Mouse (Mus musculus): ENCODE data around the gene Mt2. TPM values are rescaled to one million over a fixed set of nuclear protein-coding genes. Genes with fewer than 3 reads are reported as not detected.
A peak's percentile ranks its signal among the peaks of the same experiment; 100 is the strongest.

The Mt2 gene
- polyA plus RNA-seq, 1 experiment from 2014 or later: 30.4 TPM

DNA sequence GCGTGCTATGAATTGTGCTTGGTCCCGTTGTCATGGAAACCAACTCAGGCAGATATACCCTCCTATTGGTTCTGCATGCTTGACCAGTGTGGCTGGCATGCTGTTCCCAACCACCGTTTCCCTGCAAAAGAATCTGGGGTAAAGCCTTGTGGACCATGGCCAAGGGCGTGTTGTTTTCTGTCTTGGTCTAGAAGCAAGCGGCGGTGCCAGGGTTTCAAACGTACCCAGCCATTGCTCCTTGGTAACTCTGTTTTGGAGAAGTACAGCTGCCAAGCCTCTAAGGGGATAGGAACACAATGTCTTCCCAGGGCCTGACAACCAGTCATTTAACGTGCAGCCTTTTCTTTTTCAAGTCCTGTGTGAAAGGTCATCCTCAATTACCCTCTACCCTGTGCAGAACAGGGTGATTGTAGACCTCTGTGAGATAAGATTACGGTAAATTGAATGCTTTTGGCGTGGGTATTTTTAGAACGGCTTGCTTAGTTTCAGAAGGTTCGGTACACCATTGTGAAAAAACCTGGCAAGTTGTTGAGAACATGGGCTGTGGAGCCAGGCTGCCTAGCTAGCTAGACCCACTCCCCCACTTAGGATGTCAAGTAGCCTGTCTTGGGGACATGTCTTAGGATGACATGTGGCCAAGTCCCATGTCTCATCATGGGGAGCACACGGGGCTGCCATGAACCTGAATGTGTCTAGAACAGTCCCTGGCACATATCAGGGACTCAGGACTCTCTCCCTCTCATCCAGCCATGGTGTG is 17.0 kb downstream of the Mt2 start:
- WGBS: 52% methylated on average over 13 of the region's 13 CpGs
- H3K4me2 ChIP-seq (ENCODE audit: low read length): no peak overlapping the region
- no peak overlapping the region for H3K9ac ChIP-seq (replicated peaks; ENCODE audit: low read depth, low read length)
- H3K27ac ChIP-seq (ENCODE audit: low read length): no peak overlapping the region
- no peaks in the 10 kb centered on the region for H3K36me3 ChIP-seq (ENCODE audit: control insufficient read depth, insufficient read depth)
- H3K4me3 ChIP-seq (replicated peaks; ENCODE audit: low read length): no peak overlapping the region
- H3K4me1 ChIP-seq (replicated peaks; ENCODE audit: control insufficient read depth, insufficient read depth, low read length): peaks cover 13% of the 10 kb centered on the region; the same call in 1 of the 2 replicates
- no peaks in the 10 kb centered on the region for H3K9me3 ChIP-seq (ENCODE audit: control insufficient read depth, low read length)
- peaks cover 15% of the 10 kb centered on the region for H3K27me3 ChIP-seq (replicated peaks; ENCODE audit: control insufficient read depth, insufficient read depth, low read length)
- peak; percentile 56 for ATAC-seq

DNA sequence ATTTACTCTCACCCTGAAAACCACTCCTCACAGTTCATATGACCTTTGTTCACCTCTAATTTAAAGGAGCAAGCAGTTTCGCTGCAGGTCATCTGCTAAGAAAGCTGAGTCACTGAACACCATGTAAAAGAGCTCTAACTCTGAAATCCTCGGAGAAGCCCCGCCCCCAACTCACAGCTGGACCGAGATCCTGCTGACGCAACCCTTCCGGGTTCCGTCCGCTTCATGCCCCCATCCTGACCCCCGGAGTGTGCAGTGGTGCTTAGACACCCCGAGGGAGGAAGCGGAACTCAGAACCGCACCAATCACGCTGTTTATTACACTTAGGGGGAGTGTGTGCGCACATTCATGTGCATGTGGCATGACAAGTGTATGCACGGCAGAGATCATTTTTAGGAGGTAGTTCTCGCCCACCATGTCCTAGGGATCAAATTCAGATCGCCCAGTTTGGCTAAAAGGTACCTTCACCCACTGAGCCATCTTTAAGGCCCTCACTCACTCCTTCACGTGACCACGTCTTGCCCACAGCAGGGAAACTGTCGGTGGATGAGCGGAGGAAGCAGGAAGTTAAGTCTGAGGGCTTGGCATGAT is 18.7 kb downstream of the Mt2 start:
- Histone ChIP-seq H3K4me1 (replicated peaks; ENCODE audit: control insufficient read depth, insufficient read depth, low read length) (peaks cover 13% of the 10 kb centered on the region; the same call in 1 of the 2 replicates), H3K27me3 (replicated peaks; ENCODE audit: control insufficient read depth, insufficient read depth, low read length) (peaks cover 5% of the 10 kb centered on the region), H3K9ac (replicated peaks; ENCODE audit: low read depth, low read length) (no peak overlapping the region), H3K4me2 (ENCODE audit: low read length) (peak overlapping the region; percentile 40), H3K27ac (ENCODE audit: low read length) (no peak overlapping the region), H3K36me3 (ENCODE audit: control insufficient read depth, insufficient read depth) (no peaks in the 10 kb centered on the region), H3K9me3 (ENCODE audit: control insufficient read depth, low read length) (no peaks in the 10 kb centered on the region), H3K4me3 (replicated peaks; ENCODE audit: low read length) (peak overlapping the region; percentile 23)
- no peak for ATAC-seq
- 35% methylated on average over 21 of the region's 21 CpGs for WGBS

- Histone ChIP-seq H3K27ac (ENCODE audit: low read length) (no peak overlapping the region), H3K4me1 (replicated peaks; ENCODE audit: control insufficient read depth, insufficient read depth, low read length) (peaks cover 7% of the 10 kb centered on the region; the same call in 1 of the 2 replicates), H3K9me3 (ENCODE audit: control insufficient read depth, low read length) (no peaks in the 10 kb centered on the region), H3K4me2 (ENCODE audit: low read length) (no peak overlapping the region), H3K36me3 (ENCODE audit: control insufficient read depth, insufficient read depth) (no peaks in the 10 kb centered on the region), H3K27me3 (replicated peaks; ENCODE audit: control insufficient read depth, insufficient read depth, low read length) (no peaks in the 10 kb centered on the region), H3K9ac (replicated peaks; ENCODE audit: low read depth, low read length) (no peak overlapping the region), H3K4me3 (replicated peaks; ENCODE audit: low read length) (no peak overlapping the region)
- WGBS: 50% methylated on average over 1 of the region's 1 CpGs
- no peak for ATAC-seq
Measured at GRCm38 (mm10) chr8:94192926-94193325, 20.5 kb downstream of the Mt2 start.

DNA sequence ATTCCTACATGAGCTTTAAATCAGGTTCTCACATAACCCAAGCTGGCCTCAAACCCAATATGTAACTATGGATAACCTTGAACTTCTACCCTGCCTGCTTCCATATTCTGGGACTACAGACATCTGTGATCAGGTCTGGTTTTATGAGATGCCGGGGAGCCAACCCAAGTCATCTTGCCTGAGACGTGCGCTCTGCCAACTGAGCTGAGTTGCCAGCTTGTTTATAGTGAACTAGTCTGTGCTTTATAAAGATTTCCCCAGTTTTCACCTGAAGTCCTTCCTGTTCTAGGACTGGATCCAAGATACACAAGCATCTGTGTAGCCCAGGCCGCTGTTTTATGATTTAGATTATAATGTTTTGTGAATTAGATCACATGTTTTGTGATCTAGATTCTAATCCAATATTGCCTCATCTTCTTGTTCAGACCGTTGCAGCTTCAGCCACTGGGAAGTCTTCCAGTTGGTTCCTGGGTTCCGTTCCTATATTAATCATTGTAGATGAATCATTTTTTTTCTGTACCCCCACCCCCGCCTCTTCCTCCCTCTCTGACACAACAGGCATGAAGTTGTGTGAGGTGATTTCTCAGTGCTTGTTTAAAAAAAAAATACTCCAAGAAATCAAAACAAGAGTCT is 22.2 kb downstream of the Mt2 start:
- Histone ChIP-seq H3K4me2 (ENCODE audit: low read length) (no peak overlapping the region), H3K9ac (replicated peaks; ENCODE audit: low read depth, low read length) (no peak overlapping the region), H3K4me3 (replicated peaks; ENCODE audit: low read length) (no peak overlapping the region), H3K9me3 (ENCODE audit: control insufficient read depth, low read length) (no peaks in the 10 kb centered on the region), H3K4me1 (replicated peaks; ENCODE audit: control insufficient read depth, insufficient read depth, low read length) (peaks cover 6% of the 10 kb centered on the region; the same call in 1 of the 2 replicates), H3K27me3 (replicated peaks; ENCODE audit: control insufficient read depth, insufficient read depth, low read length) (no peaks in the 10 kb centered on the region), H3K27ac (ENCODE audit: low read length) (no peak overlapping the region), H3K36me3 (ENCODE audit: control insufficient read depth, insufficient read depth) (no peaks in the 10 kb centered on the region)
- no peak for ATAC-seq
- WGBS: 82% methylated on average over 7 of the region's 7 CpGs

DNA sequence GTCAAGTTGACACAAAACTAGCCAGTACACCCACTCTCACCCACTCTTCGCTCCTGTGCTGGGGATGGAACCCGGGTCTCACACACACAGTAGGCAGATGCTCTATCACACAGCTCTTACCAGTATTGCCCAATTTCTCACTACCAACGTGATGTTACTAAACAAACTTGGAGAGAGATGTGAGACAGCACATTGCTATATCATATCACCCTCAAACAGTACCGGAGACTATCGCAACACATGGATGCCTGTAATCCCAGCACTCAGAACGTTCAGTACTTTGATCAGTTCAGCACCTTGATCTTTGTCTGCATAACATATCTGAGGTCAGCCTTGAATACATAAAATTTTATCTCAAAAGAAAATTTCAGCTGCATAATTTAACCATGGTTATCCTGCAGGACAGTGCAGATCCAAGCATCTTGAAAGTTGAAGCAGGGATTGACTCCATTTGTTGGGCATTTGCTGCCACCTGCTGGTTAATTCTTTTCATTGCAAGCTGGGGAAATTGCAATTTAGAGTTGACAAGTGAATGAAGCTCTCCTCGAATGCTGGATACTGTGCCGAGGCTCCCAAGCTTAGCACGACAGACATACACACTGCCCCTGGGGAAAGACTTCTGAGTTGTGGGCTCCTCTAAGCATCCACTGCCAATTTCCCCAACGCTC is 26.9 kb downstream of the Mt2 start:
- Histone ChIP-seq H3K4me3 (replicated peaks; ENCODE audit: low read length) (no peak overlapping the region), H3K27me3 (replicated peaks; ENCODE audit: control insufficient read depth, insufficient read depth, low read length) (no peaks in the 10 kb centered on the region), H3K27ac (ENCODE audit: low read length) (no peak overlapping the region), H3K9ac (replicated peaks; ENCODE audit: low read depth, low read length) (no peak overlapping the region), H3K36me3 (ENCODE audit: control insufficient read depth, insufficient read depth) (no peaks in the 10 kb centered on the region), H3K4me1 (replicated peaks; ENCODE audit: control insufficient read depth, insufficient read depth, low read length) (no peaks in the 10 kb centered on the region), H3K9me3 (ENCODE audit: control insufficient read depth, low read length) (no peaks in the 10 kb centered on the region), H3K4me2 (ENCODE audit: low read length) (no peak overlapping the region)
- WGBS: 44% methylated on average over 10 of the region's 10 CpGs
- ATAC-seq: peak; percentile 64

DNA sequence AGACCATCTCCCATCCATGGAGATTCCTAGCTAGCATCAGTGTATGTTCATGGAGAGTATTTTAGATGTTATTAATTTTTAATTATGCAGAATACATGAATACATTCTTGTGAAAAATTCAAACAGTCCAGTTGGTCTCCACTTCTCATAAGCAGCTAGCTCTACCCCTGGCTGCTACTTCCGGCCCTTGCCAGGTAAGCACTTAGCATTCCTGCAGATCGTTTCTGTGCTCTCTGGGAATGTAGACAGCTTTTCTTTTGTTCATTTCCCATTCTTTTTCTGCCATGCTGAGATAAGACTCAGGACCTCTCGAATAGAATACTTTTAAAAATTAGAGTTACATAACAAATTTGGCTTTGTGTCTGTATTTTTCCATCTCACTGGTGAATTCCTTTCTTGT is 31.6 kb downstream of the Mt2 start:
- H3K4me1 ChIP-seq (replicated peaks; ENCODE audit: control insufficient read depth, insufficient read depth, low read length): no peaks in the 10 kb centered on the region
- WGBS: 59% methylated on average over 3 of the region's 3 CpGs
- no peak for ATAC-seq
- no peak overlapping the region for H3K27ac ChIP-seq (ENCODE audit: low read length)
- no peak overlapping the region for H3K4me2 ChIP-seq (ENCODE audit: low read length)
- H3K4me3 ChIP-seq (replicated peaks; ENCODE audit: low read length): no peak overlapping the region
- H3K9me3 ChIP-seq (ENCODE audit: control insufficient read depth, low read length): no peaks in the 10 kb centered on the region
- no peaks in the 10 kb centered on the region for H3K36me3 ChIP-seq (ENCODE audit: control insufficient read depth, insufficient read depth)
- H3K9ac ChIP-seq (replicated peaks; ENCODE audit: low read depth, low read length): no peak overlapping the region
- no peaks in the 10 kb centered on the region for H3K27me3 ChIP-seq (replicated peaks; ENCODE audit: control insufficient read depth, insufficient read depth, low read length)

- ATAC-seq: peak; percentile 31; the same call in 1 of the 2 replicates
- H3K27me3 ChIP-seq (replicated peaks; ENCODE audit: control insufficient read depth, insufficient read depth, low read length): no peaks in the 10 kb centered on the region
- no peak overlapping the region for H3K4me3 ChIP-seq (replicated peaks; ENCODE audit: low read length)
- H3K36me3 ChIP-seq (ENCODE audit: control insufficient read depth, insufficient read depth): no peaks in the 10 kb centered on the region
- no peak overlapping the region for H3K27ac ChIP-seq (ENCODE audit: low read length)
- H3K9ac ChIP-seq (replicated peaks; ENCODE audit: low read depth, low read length): no peak overlapping the region
- WGBS: 18% methylated on average over 5 of the region's 5 CpGs
- H3K9me3 ChIP-seq (ENCODE audit: control insufficient read depth, low read length): no peaks in the 10 kb centered on the region
- peaks cover 3% of the 10 kb centered on the region; the same call in 1 of the 2 replicates for H3K4me1 ChIP-seq (replicated peaks; ENCODE audit: control insufficient read depth, insufficient read depth, low read length)
- H3K4me2 ChIP-seq (ENCODE audit: low read length): no peak overlapping the region
Measured at GRCm38 (mm10) chr8:94205736-94206135, 33.3 kb downstream of the Mt2 start.

- WGBS: 74% methylated on average over 8 of the region's 8 CpGs
- H3K9me3 ChIP-seq (ENCODE audit: control insufficient read depth, low read length): no peaks in the 10 kb centered on the region
- H3K4me3 ChIP-seq (replicated peaks; ENCODE audit: low read length): no peak overlapping the region
- H3K4me2 ChIP-seq (ENCODE audit: low read length): no peak overlapping the region
- no peak overlapping the region for H3K9ac ChIP-seq (replicated peaks; ENCODE audit: low read depth, low read length)
- H3K27me3 ChIP-seq (replicated peaks; ENCODE audit: control insufficient read depth, insufficient read depth, low read length): no peaks in the 10 kb centered on the region
- H3K27ac ChIP-seq (ENCODE audit: low read length): no peak overlapping the region
- ATAC-seq: no peak
- peaks cover 3% of the 10 kb centered on the region; the same call in 1 of the 2 replicates for H3K4me1 ChIP-seq (replicated peaks; ENCODE audit: control insufficient read depth, insufficient read depth, low read length)
- no peaks in the 10 kb centered on the region for H3K36me3 ChIP-seq (ENCODE audit: control insufficient read depth, insufficient read depth)
Measured at GRCm38 (mm10) chr8:94206256-94206655, 33.8 kb downstream of the Mt2 start.

DNA sequence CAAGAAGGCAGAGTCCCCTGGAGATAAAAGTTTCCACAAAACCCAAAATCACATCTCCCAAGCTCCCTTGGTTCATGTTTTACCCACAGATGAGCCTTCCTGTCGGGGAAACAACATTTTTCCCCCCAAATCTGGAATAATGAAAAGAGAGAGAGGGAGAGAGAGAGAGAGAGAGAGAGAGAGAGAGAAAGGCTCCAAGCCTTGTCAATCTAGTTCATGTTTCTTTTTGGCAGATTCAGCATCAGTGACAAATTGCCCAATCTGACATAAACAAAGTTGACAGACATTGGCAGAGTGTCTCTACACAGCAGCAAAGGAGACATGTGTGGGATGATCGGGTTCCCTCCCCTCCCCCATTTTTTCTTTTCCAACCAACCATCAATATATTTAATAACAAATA is 35.0 kb downstream of the Mt2 start:
- ATAC-seq: no peak

More for the DNA sequence above, 35.0 kb downstream of the Mt2 start:
- 46% methylated on average over 2 of the region's 2 CpGs for WGBS
- H3K4me1 ChIP-seq (replicated peaks; ENCODE audit: control insufficient read depth, insufficient read depth, low read length): peaks cover 3% of the 10 kb centered on the region; the same call in 1 of the 2 replicates
- H3K27me3 ChIP-seq (replicated peaks; ENCODE audit: control insufficient read depth, insufficient read depth, low read length): no peaks in the 10 kb centered on the region
- H3K4me2 ChIP-seq (ENCODE audit: low read length): no peak overlapping the region
- H3K36me3 ChIP-seq (ENCODE audit: control insufficient read depth, insufficient read depth): no peaks in the 10 kb centered on the region
- no peak overlapping the region for H3K27ac ChIP-seq (ENCODE audit: low read length)
- no peak overlapping the region for H3K4me3 ChIP-seq (replicated peaks; ENCODE audit: low read length)
- no peaks in the 10 kb centered on the region for H3K9me3 ChIP-seq (ENCODE audit: control insufficient read depth, low read length)
- H3K9ac ChIP-seq (replicated peaks; ENCODE audit: low read depth, low read length): no peak overlapping the region

All from forebrain, embryonic 16.5 days (tissue).